16 mouse cellular contexts compared by ENCODE assay signal in genomic region chr14:98023540-98023939, GRCm38 (mm10).
"Had no signal": no experiment of that assay in that cellular context is flagged by ENCODE, and none has a peak within 500 bp of the region (broad histone marks: within the 10 kb centered on the region; RNA-seq: fewer than 3 reads in every experiment).

No protein-coding gene starts in this region.

- H3K9me3 ChIP-seq: neural tube, embryonic 13.5 days; neural tube, embryonic 15.5 days; stomach, embryonic 15.5 days had no signal

- DNase-seq: retina, postnatal 1 day; right cerebral cortex, adult 18-20 months; right cerebral cortex, postnatal 14 days; right cerebral cortex, postnatal 25 days; right cerebral cortex, postnatal 4 days; spleen, adult 18-20 months; thymus, adult 18-20 months; thymus, adult 2 months; thymus, postnatal 14 days; thymus, postnatal 25 days; thymus, postnatal 36 days; thymus, postnatal 4 days had no signal

- H3K4me3 ChIP-seq: neural tube, embryonic 13.5 days; neural tube, embryonic 15.5 days; stomach, embryonic 15.5 days had no signal

- H3K4me2 ChIP-seq: neural tube, embryonic 13.5 days; neural tube, embryonic 15.5 days; stomach, embryonic 15.5 days had no signal

- H3K9ac ChIP-seq: neural tube, embryonic 13.5 days; neural tube, embryonic 15.5 days; stomach, embryonic 15.5 days had no signal

- H3K36me3 ChIP-seq: neural tube, embryonic 13.5 days; neural tube, embryonic 15.5 days; stomach, embryonic 15.5 days had no signal

- H3K4me1 ChIP-seq: neural tube, embryonic 15.5 days; stomach, embryonic 15.5 days had no signal

- H3K27me3 ChIP-seq: neural tube, embryonic 13.5 days; neural tube, embryonic 15.5 days; stomach, embryonic 15.5 days had no signal

- H3K27ac ChIP-seq: neural tube, embryonic 13.5 days; neural tube, embryonic 15.5 days; stomach, embryonic 15.5 days; stomach, postnatal 0 days had no signal
